Mouse (Mus musculus) layer of hippocampus, adult 11-12 months (tissue): Measurements from ENCODE around the gene Ttc39a.
A peak's percentile ranks its signal among the peaks of the same experiment; 100 is the strongest.

Experiments
- DNase-seq: peaks from one replicate; pipeline ENCODE4 v3.0.0; 2022; ENCODE audit warnings: low spot score

The Ttc39a gene

DNA sequence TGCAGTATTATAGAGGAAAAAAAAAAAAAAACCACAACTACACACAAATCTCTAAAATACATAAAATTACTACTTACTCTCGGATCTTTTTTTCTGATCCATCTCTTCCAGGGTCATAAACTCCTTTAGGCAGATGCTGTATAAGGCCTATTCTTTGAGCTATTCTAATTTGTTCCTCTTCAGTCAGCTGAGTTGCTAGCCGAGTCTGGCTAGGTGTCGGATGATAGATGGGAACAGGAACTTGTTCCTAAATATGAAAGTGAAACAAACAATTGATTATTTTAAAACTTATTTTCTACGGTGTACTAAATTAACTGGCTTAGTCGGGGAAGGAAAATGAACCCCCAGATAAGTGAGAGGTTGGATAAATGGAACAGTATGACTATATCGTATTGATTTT is 50.4 kb downstream of the Ttc39a start:
- no peak for DNase-seq

DNA sequence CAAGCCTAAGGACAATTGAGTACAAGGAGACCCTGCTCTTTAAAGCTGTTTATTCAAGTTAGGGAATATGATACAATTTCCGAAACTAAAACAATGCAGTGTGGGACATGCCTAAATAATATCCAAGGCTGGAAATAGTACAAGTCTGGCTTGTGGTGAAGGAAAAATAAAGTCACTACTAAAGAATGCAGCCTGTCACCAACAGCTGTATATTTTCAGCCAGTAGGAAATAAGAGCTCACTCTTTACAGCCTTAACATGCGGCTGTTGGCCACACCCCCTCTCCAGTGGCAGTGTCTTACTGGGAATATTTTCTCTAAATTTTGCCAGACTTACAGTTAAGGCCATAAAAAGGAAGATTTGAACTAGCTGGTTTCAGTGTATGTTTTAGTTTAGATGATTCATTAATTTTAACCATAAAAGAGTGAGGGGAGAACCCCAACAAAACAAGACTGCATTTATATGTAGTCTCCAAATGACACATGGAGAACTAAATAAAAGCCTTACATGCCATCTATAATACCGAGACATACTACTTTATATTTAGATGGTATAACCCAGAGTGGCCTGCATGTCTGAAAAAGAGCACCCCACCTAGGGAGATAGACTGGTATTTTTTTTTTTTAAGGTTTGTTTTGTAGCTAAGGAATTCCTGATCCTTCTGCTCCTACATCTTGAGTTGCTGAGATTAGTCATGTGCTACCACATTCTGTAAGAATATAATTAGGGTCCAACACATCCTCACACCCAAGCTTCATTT is 54.2 kb downstream of the Ttc39a start:
- DNase-seq = no peak

DNA sequence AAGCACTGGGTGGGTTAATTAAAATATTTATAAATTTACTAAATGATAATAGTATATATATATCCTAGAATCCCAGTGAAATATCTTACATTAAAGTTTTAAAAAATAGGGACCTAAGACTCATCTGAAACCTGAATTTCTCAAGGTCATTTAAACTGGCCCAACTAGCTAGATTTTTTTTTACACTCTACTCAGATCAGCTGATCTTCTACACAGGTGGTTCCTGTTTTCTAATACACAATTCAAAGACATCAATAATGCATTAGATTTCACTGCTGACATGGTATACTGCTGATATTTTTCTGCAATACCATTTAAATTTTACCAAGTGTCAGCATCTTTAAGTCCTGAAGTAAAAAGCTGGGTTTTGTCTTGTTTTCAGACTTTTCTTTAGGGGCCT is 57.5 kb downstream of the Ttc39a start:
- DNase-seq = no peak

DNA sequence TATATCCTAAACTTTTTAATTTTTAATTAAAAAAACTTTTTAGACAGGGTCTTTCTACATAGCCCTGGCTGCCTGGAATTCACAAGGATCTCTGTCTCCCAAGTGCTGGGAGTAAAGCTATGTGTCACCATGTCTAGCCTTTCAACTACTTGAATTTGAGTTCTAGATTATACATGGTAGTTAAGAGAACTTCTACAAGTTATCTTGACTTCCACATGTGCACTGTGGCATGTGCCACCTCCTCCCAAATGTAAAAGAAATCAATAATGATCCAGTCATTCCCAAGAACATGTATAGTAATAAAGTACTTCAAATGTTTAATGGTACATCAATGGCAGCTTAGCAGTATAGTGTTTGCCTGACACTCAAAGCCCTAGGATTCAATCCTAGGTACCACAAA is 61.3 kb downstream of the Ttc39a start:
- no peak for DNase-seq

DNA sequence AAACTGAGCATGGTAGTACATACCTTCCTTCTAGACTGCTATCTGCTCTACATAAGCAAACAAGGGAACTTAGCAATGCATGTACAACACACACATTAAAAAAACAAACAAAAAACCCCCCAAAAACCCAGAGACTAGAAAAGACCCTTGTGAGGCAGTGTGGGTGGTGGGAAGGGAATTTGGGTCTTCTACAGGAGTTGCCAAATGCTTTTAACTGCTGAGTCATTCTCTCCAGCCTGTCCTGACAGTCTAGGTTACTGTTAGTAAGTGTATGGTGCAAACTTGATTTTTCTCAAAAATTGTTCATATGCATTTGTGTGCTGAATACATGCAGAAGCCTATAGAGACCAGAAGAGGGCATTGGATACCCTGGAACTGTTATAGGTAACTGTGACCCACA is 65.2 kb downstream of the Ttc39a start:
- DNase-seq = no peak

DNA sequence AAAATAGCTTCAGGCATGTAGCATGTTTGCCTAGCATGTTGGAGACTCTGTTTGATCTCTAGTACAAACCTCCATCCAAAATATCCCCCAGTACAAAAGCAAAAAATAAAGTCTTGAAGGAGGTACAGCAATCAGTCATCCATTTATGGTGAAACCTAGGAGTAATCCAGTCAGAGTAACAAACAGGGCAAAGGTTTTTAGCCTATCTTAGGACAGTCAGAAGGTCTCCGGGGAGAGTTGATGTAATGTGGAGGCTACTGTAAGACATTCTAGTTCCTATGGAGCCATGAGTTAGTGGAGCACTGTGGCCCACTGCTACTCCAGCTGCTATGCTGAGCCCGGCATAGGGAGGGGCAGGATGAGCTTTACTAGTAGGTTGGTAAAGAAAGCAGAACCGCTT is 66.1 kb downstream of the Ttc39a start:
- DNase-seq = no peak

DNA sequence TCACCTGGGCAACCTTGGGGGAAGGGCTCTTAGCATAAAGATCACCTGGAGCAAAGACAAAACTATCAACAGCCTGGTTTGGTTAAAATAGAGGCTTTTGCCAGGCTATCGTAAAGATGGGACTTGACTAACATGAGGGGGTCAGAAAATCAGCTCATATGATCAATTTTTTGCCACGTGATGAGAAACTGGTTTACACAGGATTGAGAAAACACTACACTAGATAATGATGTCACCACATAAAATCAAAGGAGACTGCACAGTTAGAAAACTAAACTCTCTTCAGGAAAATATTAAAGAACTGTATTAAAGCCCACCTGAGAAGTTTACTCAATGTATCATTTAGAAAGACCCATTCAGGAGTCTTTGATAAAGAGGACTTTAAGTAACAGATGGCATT is 68.7 kb downstream of the Ttc39a start:
- no peak for DNase-seq

DNA sequence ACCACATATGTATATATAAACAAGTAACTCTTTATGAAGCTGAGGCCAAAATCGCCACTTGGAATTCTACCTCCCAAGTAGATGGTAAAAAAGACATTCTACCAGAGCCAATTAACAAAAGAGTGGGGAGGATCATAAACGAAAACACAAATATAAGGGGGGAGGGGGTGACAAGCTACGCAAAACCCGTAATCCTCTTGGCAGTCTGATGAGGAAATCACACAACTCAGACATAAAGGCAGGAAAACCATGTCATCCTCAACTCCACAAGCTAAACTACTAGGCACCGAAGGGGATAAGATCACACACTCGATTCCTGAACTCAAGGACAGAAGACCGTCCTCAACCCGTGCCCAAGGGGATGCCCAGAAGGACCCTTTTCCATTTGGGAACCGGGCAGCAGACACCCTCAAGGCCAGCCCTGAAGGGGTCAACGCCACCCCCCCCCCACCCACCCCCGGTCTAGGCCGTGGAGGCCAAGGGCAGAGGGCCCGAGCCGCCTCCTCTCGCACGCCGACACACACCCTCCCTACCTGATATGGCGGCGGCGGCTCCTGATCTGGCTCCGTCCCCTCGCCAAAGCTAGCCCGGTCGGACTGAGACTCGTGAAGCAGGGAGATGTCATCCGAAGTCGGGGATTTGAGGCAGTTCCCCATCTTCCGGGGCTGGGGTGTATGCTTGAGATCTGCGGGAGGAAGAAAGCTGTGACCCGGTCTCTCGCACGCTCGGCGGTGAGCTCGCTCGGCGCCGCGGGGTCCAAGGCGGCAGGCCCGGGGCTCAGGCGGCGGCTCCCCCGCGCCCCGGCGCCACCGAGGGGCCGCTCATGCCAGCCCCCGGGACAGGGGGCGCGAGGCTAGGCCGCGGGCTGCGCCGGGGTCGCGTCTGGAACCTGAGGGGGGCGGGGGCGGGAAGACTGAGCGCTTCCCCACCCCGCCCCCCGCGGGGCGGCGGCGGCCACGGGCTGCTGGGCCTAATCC is 69.4 kb downstream of the Ttc39a start:
- DNase-seq = peak; percentile 24

DNA sequence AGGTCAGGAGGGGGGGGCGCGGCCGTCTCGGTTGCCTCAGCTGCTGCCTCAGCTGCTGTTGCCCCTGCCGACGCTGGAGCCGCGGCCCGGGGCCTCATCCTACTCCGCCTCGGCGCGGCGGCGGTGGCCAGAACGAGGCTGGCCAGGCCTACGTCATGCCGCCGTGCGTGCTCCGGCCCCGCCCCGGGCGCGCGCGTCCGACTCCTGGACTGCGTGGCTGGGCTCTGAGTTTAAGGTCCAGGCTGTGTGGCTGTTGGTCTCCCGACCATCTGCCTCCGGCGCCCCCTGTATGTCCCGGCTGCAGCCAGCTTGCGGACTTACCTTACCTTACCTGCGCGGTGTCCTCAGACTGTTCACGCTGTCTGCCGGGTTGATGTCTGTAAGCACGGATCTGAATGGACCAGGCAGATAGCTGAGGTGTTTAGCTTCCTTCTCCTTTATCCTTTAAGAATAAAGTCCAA is 70.2 kb downstream of the Ttc39a start:
- peak; percentile 91 for DNase-seq

DNA sequence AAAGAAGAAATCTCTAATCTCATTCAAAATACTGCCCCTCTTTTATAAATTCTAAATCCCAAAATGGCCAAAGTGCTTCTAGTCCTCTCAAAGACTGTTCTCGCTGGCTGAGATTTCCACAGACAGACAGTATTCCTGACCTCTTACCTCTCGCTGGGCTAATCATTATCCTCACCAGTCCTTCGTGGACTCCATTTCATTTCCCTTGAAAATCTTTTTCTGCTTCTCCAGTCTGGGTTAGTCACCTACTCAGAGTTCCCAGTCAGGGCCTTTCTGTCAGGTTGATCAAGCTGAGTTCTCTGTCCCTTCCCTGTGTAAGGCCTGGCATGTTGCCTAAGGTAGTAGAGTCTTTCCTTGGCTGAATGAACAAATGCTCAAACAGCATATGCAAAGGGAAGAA is 71.0 kb downstream of the Ttc39a start:
- DNase-seq = no peak

DNA sequence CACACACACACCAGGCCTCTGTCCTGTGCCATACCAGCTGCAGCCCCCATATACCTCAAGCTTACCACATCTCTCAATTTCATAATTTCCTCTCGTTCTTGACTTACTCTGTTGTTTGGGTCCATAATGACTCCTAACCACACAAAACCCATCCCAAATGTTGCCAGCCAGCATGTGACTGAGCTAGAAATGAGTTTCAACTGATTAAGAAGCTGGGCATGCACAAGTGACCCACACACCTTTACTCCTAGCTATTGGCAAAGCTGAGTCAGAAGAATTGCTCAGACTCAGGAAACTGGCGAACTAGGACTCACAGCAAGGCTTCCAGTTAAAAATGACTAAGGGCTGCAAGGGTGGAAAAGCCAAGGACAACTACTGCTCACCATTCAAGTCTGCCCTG is 75.0 kb downstream of the Ttc39a start:
- DNase-seq = no peak

DNA sequence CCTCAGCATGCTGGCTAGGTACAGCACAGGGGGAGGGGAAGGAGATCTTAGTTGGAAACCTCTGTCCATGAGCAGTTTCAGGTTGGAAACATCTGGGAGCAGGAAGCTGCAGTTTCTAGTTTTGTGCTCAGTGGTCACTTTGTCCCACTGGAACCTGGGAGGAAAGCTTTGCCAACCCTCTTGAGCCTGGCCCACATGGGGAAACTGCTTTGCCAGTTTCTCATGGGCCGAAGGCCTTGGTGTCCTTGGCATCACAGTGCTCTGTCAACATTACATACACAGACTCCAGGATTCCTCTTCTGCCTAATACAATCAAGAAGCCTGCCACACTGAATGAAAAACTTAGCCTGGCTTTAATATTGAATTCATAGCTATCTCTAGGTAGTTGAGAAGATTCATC is 76.3 kb downstream of the Ttc39a start:
- DNase-seq = no peak

DNA sequence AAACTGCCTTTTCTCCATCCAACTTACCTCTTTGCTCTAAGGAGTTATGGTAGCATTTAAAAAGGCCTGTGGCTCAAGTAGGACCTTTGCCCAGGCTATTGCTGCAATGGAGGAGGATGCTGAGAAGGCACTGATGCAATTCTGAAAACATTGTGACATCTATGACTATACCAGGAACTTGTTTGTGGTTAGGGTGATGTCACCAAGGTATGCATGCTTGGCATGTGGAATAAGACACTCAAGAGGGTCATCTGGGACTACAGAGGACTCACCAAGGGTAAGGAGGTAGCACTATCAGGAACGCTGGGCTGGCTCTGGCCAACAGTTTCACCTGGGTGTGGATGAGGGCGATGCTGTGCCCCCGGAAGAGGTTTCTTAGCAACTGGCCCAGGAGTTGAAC is 78.2 kb downstream of the Ttc39a start, which contains the start of gene Rnf11:
Gene Rnf11, minus strand, starts transcription at position 108 of the 400 bp plus-strand sequence.
- no peak for DNase-seq

DNA sequence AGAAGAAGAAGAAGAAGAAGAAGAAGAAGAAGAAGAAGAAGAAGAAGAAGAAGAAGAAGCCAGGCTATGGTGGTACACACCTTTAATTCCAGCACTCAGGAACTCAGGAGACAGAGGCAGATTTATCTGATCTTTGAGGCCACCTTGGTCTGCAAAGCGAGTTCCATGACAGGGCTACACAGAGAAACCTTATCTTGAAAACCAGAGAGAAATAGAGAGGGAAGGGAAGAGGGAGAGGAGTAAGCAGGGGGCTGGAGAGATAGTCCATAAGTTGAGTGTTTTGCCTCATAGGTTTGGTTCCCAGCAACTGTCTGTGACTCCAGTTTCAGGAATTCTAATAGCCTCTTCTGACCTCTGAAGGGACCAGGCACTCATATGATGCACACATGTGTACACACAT is 82.4 kb downstream of the Ttc39a start:
- no peak for DNase-seq

DNA sequence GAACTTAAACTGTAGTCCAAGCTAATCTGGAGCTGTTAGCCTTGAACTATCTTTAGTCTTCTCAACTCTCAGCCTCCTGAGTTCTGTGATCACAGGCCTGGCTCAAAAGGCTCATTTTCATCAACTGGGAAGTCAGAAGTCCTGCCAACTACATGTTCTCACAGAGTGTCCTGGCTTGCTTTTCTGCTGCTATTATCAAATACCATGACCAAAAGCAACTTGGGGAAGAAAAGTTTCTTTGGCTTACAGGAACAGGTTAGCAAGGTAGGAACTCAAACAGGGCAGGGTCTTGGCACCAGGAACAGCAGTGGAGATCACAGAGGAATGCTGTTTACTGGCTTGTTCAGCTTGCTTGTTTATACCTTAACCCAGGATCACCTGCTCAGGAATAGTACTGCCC is 87.2 kb downstream of the Ttc39a start:
- DNase-seq = no peak
